Mouse (Mus musculus) frontal cortex, postnatal 25 days (tissue): ENCODE measurements at regions not wholly inside any gene's neighbourhood (a gene's known extent, or its start where the extent isn't known, plus 50 kb on each side); places are given as distances from the start of the nearest gene placed in this dataset.
"Not testable (repeated sequence)": the region's sequence is repeated elsewhere in the genome, so short reads cannot be mapped to it uniquely, and the experiment has no call there.

Source experiments
- DNase-seq, 2 experiments: peaks; one replicate each; pipeline ENCODE4 v3.0.0; 2022; ENCODE audit warnings: low spot score in 2 of 2

DNA sequence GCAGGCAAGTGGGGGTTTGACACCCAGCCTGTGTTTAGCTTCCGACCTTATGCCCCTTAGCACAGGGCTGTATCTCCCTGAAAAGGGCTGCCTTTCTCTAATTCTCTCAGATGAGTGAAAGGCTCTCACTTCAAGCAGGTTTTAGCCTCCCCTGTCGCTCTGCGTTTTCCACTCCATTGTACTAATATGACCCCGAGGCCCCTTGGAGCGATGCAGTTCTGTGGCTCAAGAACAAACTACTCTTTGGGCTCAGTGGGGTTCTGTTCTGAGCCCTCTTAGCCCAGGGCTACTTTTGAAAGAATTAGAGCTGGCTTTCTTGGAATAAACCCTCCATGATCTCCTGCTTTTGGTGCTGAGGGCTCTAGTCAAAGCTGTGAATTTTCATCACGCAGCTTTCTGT is 53.4 kb upstream of the Castor2 start:
- DNase-seq = no peak

DNA sequence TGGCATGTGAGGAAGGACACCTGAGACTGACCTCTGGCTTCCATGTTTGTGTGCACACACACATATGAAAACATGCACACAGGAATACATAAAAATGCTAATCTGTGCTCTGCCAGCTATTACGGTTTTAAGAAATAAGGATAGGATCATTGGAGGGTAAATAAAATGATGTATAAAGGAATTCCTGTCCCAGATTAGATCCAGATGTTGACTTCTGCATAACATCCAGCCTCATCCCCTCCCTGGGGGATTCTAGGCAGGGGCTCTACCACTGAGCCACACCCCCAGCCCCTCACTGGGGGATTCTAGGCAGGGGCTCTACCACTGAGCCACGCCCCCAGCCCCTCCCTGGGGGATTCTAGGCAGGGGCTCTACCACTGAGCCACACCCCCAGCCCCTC is 56.6 kb upstream of the Castor2 start:
- not testable (repeated sequence) for DNase-seq

DNA sequence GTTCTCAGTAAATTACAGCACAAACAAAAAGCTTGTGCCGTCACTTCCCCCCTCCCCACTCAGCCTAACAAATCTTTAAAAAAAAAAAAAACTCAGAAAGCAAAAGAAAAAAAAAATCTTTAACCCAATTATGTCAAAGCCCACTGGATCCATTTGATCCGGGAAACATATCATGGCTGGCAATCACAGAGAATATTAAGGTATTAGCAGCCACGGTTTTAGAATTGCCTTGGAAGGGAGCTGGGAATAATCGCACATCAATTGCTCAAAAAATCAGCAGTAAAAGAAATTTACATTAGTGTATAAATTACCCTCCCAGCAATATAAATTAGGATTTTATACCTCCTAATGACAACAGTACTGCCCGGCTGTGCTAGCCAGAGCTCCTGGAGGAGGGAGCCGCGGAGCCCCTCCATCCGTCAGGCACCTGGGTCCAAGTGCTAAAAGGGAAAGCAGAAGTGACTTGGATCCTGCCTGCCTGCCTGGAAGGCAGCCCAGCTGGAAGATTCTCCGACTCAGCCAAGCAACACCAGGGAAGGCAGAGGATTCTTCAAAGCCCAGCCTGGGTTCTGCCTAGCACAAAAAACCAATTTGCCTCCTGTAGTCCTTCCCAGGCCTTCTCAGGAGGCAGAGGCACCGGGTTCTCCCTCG is 72.1 kb upstream of the Castor2 start:
- DNase-seq = no peak

DNA sequence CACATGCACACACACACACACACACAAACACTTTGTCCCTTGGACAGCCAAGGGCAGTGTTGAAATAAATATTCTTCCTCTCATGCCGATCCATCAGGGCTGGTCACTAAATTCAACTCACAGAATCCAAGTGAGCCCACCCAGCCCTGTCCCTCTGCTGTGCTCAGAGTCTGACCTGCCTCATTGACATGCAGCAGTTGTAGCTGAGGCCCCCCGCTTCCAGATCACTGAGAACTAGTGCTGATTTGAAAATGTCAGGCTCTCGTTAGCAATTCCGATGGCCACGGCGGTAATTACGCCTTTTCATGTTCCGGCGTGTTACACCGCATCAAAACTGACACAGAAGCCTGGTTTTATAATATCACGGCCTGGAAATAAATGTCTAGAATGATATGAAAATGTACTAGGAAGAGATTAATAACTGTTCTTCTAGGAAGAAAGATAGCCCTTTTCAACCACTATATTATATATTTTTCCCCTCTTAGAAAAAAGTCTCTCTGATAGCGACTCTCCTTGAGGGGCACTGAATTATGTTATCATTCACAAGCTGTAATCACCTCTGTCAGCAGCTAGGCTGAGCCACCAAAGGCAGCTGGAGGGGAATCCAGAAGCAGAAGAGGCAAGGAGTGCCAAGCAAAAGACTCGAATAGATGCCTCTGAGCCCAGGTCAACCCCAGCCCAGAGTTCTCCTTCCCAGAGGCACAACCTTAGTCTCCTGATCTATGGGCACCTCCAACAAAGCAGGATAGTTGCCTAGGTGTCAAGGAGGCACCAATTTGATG is 79.7 kb upstream of the Castor2 start:
- no peak for DNase-seq

DNA sequence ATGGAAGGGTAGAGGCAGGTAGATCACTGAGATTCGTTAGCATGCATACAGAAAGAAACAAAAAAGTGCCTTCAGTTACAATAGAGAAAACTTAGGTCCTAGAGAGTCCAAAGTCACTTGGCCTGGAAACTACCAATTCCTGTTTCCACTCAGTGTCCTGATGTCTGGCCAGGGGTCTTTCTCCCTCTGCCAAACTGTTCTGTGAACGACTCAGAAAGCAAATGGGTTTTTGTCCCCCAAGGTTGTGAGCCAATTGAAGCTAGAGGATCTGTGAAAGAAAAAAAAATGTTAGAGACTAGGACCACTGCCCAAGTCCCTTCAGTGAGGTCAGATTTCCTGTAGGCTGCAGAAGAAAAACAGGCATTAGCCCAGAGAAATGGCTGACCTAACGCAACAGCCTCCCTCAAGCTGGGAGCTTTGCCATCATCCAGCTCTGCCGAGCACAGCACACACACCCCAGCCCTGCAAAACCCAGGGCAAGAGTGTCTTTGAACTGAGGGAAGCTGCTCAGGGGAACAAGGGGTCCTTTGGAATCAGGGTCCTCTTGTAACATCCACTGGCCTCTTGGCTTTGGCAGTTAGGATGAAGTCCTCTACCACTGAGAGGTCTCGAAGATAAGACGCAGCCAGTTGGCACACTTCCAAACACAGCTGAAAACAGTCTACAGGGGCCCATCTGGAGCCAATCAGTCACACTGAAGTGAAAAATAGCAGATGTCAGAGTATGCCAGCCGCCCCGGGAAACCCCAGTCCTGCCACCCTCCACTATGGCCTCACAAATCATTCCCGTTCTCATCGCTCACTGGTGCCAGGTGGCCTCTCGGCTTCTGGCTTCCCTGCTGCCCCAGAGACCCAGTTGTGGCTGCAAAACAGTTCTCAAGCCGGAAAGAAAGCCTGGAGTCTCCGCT is 85.0 kb upstream of the Castor2 start:
- no peak for DNase-seq

DNA sequence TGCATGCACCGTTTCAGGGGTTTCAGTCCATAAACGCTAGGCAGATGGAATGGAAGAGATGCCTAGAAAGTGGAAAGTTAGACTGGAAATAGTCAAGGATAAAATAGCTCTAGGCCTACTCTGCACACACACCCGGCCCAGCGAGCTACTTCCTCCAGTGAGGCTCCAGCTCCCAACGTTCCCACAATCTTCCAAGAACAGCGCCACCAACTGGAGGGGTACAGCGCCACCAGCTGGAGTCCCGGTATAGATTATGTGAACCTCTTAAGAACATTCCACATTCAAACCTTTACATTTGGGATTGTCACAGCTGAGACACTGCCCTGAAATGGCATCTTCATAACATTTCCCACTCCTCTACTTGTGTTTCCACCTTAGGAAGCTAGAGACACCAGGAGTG is 86.3 kb upstream of the Castor2 start:
- no peak for DNase-seq

DNA sequence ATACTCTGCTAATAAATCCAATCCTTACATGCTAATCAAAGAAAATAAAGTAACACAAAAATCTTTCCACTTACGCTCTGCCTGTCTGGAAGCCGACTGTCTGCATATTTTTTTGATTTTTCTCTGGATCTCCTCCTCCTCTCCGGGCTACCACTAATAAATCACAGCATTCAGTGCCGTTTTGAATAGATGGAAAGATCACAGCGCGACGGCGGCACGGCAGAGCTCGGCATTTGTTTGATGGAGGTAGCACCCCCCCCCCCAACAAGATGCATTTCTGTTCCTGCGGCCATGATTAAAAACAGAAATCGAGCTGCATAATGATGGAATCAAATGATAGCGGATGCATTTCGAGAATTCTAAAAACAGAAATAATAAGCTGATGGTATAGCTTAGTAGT is 89.7 kb upstream of the Castor2 start:
- no peak for DNase-seq

DNA sequence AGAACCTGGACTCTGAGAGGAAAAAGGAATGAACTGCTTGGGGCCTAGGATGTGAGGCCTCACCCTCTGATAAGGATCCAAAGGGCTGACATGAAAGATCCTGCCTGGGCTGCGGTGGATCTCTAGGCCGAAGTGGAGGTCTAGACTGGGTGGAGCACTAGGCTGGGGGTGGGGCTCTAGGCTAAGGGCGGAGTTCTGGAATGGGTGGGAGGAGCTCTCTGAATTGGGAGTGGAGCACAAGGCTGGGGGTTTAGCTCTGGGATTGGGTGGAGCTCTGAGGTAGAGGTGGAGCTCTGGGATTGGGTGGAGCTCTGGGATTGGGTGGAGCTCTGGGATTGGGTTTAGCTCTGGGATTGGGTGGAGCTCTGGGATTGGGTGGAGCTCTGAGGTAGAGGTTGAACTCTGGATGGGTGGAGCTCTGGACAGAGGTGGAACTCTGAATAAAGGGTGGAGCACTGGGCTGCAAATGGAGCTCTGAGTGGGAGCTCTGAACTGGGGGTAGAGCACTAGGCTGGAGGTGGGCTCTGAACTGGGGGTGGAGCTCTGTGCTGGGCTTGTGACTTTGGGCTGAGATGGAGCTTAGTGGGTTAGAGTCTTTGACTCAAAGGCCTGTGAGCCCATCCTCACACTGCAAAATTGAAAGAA is 92.3 kb upstream of the Castor2 start:
- DNase-seq = peak in 1 of 2 experiments; percentile 4

DNA sequence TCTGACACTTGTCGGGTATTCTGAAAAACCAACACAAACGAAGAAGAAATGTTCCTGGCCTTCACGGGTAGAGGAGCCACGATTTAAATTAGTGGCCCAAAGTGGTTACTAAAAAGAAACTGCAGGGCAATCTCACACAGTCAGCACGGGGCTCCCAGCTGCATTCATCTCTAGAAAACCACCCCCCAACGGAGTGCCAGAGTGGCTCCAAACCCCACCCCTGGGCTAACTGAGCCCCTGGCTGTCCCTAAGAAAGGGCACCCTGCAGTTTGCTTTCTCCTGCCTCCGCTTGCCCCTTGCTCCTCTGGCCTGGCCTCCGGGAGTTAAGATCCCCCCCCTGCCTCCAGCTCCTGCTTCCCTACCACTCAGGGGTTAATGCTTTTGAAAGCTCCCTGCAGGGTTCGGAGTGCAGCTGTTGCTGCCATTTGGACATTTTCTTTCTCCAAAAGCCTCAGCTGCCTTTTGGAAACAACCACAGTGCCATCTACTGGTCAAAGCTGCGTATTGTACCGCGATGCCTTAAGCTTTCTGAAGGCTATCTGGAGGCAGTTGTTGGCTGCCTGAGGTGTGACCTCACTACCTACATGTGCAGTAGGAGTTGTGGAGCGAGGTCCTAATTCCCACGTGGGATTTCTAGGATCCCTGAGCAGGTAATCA is 92.9 kb upstream of the Castor2 start:
- peak; percentile 70 to 80 for DNase-seq

DNA sequence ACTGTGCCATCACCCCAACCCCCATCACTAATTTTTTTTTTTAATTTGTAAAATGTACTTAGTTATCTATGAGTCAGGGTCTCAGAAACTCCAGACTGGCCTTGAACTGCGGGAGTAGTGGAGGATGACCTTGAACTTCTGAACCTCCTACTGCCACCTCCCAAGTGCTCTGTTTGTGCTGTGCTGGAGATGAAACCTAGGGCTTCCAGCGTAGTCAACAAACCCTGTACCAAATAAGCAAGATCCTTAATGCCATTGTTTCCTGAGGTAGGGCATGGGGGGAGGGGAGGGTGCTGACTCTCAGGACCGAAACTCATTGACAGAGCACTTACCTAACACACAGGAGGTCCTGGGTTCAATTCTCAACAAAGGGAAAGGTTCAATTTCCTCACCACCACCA is 93.5 kb upstream of the Castor2 start:
- no peak for DNase-seq

DNA sequence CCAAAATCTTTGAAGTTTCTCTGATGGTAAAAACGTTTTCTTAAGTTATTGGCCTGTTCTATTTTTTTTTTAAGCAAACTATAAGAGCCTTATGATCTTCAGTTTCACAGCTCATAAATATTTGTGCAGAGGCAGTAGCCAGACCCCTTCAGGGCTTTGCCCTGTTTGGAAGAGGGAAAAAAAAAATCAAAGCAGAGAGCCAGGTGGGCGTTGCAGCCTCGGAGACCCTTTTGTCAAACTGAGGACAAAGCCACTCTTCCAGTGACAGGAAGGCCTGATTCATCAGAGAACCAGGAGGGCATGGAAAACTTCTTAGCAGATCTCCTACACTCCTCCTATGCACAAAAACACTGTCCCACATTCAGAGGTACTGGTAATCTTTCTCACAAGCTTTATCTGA is 99.4 kb upstream of the Castor2 start:
- DNase-seq = no peak

DNA sequence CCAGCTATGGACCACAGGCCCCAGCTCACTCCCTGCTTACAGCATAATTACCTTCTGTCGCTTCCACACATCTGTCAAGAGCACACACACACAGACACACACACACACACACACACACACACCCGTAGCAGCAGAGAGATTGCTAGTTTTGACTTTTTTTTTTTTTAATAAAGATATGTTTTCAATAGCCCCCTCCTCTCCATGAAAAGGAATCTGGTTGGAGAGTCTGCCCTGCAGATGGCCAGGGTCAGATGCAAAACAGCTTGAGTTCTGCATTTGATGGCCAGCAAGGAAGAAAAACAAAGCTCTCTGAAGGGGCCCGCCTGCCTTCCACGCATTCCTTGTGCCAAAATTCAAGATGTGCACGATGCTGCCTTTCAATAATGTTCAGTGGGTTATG is 99.8 kb upstream of the Castor2 start:
- DNase-seq = no peak

DNA sequence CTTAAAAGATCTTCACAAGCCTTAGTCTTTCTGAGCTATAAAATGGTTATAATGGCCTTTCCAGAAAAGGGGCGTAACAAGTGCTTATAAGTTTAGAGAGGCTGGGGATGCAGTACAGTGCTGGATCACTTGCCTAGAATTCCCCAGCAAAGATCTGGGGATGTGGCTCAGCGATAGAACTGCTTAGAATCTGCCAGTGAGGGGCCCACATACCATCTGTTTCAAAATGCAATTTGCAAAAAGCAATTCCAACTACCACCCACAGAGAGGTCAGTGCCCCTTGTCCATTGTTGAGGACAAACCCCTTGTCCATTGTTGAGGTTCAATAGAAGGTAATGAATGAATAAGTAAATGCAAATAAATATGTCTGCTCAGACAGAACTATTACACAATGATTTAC is 107.5 kb upstream of the Castor2 start:
- no peak for DNase-seq

DNA sequence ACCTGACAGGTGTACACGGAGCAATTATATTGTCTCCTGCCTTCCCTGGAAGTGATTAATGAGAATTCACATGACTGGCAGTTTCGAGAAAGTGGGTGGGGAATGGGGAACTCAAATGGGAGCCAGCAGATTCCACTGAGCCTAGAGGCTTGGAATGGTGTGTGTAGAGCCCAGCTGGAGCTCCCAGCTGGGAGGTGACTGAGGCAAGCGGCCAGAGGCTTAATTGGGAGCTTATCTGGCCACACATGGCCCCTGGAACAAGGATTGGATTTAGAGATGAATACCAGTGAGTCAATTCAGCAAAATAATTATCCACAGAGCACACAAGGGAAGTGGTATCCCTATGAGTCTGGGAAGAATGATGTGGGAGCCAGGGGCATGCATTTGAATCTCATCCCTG is 108.0 kb upstream of the Castor2 start:
- no peak for DNase-seq

DNA sequence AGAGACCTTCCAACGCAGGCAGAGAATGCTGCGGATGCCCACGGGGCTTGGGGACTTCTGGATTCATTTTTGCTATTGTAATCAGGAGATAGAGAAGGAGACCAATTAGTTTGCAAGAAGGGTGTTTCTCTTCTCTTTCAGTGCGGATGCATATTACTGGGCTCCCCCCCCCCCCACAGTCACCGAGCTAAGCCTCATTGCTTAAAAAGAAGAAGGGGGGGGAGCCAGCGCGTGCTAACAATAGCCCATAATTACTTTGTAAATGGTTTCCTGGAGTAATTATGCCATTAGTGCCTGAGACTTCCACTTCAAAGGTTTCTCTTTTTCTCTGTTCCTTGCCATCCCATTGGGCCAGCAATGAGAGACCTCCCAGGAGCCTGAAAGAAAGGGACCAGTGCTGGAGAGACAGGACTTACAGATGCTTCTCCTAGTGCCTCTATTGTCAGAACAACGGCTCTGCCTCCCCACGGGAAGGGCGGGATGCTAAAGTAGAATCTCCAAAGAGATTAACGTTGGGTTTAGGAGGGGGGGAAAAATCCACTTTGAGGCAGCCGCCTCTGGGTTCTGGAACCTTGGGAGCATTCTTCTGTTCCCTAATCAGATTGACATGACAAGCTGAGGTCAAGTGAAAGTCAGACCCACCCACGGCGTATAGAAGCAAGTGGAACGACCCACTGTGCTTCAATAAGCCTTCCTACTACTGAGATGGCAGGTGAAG is 116.1 kb upstream of the Castor2 start:
- DNase-seq = no peak

DNA sequence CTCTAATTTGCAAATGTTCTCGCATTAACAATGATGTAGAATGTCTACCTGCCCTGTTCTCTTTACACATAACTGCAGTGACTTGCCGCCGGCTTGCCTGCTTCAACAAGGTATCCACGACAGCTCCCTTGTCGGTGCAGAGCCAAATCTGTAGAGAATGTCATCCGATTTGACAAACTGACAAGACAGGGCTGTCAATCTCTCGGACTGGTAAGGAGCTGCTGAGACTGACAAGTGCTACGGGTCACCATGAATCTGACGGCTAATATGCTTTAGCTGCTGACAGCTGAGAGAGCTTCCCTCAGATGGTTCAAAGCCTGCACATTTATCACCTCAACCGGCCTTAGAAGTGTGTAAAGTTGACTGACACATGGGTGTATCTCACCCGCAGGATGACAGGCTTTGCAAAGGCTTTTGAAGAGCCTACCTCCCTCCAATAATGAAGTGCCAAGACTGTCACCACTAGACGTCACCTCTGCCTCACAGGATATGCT is 129.0 kb upstream of the Castor2 start:
- no peak for DNase-seq

DNA sequence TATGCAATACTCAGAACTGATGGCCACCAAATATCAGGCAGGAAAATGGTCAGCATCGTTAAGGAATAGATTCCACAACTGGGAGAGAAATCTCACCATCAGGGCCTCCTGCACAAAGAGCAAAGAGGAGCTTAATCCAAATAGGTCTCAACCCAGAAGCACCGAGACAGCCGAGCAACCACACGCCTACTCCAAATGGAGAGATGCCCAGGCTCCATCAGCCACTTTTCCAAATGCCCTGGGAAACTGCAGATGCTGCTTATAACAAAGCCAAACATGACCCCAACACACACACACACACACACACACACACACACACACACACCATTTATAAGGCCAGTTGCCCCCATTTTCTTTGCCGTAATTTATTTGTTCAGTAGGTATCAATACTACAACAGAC is 136.2 kb upstream of the Castor2 start:
- DNase-seq = no peak

DNA sequence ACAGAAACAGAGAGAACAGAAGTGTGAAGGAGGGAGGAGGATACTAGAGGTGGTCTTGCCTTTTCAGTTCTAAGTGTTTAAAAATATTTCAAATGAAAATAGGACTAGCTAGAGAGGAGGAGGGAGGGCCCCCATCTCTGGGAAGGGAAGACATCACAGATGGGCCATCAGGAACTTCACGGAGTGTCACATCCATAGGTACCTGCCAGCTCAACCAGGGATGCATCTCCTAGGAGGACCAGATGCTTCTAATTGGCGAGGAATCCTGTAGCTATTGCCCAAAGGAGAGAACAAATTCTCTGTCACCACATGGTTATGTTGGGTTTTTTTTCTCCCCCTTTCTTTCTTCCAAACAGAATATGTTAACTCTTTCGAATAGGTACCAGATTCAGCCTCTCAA is 158.7 kb upstream of the Castor2 start:
- no peak for DNase-seq

DNA sequence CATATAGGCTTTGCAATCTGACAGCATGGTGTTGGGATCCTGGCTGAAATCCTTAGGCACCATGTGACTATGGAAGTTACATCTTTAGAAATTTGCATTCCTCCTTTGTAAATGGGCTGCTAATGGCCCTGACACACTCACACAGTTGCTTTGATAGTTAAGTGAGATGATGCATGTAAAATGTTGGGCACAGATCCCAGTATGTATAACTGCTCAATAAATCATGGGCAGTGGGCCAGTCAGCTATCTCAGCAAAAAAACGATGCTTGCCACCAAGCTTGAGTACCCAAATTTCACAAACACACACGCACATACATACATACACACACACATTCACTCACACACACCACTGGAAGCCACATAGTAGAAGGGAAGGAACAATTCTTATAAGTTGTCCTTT is 159.5 kb upstream of the Castor2 start:
- no peak for DNase-seq
